Mouse (Mus musculus): ENCODE measurements at regions not wholly inside any gene's neighbourhood (a gene's known extent, or its start where the extent isn't known, plus 50 kb on each side); places are given as distances from the start of the nearest gene placed in this dataset.

DNA sequence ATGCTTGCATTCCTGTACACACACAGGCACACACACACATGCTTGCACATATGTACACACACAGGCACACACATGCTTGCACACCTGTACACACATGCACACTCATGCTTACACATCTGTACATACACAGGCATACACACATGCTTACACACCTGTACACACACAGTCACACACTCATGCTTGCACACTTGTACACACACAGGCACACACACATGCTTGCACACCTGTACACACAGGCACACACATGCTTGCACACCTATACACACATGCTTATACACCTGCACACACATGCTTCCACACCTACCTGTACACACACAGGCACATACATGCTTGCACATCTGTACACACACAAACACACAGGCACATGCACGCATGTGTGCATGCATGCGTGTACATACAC lies 131.4 kb upstream of the Krtap11-1 start:
- TF ChIP-seq POLR2A (IDR thresholded peaks at IDR 0.05; ENCODE audit: low read depth, low read length) = no peak
- TF ChIP-seq CTCF (conservative IDR thresholded peaks at IDR 0.05; ENCODE audit: insufficient read depth, insufficient read length, low read depth, low read length) = no peak
